Mouse (Mus musculus) left cerebral cortex, adult 11 months (tissue): Measurements from ENCODE around the gene Rrp36.

ENCODE experiments used
- DNase-seq: peaks from one replicate; pipeline ENCODE4 v3.0.0; 2022; ENCODE audit warnings: low spot score

The Rrp36 gene

GRCm38 (mm10) chr17:46673850-46674529 lies at the start of gene Rrp36:
Rrp36 (minus strand) TSS chr17:46674352.
- DNase-seq: peak; percentile 82

- no peak for DNase-seq
Observed at GRCm38 (mm10) chr17:46721077-46721476, 46.9 kb upstream of the Rrp36 start.

- no peak for DNase-seq
Observed at GRCm38 (mm10) chr17:46714756-46715481, 40.8 kb upstream of the Rrp36 start.

- DNase-seq: no peak
Observed at GRCm38 (mm10) chr17:46713849-46714248, 39.7 kb upstream of the Rrp36 start.

- DNase-seq: no peak
Observed at GRCm38 (mm10) chr17:46712442-46712841, 38.3 kb upstream of the Rrp36 start.

GRCm38 (mm10) chr17:46711612-46712271 lies 37.6 kb upstream of the Rrp36 start:
- DNase-seq: no peak

GRCm38 (mm10) chr17:46710959-46711597 lies 36.9 kb upstream of the Rrp36 start, which contains the start of gene Pex6:
Pex6 (plus strand) TSS chr17:46711463.
- DNase-seq: peak; percentile 86

- DNase-seq: no peak
Observed at GRCm38 (mm10) chr17:46706375-46707089, 32.4 kb upstream of the Rrp36 start.

- peak; percentile 94 for DNase-seq
Observed at GRCm38 (mm10) chr17:46704887-46705835, 31.0 kb upstream of the Rrp36 start, which contains the start of gene Ppp2r5d. Ppp2r5d (minus strand) TSS chr17:46705111.

- no peak for DNase-seq
Observed at GRCm38 (mm10) chr17:46703971-46704886, 30.1 kb upstream of the Rrp36 start.

GRCm38 (mm10) chr17:46702506-46702905 lies 28.4 kb upstream of the Rrp36 start:
- DNase-seq: no peak

- no peak for DNase-seq
Observed at GRCm38 (mm10) chr17:46702100-46702499, 27.9 kb upstream of the Rrp36 start.

GRCm38 (mm10) chr17:46701489-46701888 lies 27.3 kb upstream of the Rrp36 start:
- DNase-seq: no peak

GRCm38 (mm10) chr17:46699912-46700311 lies 25.8 kb upstream of the Rrp36 start:
- DNase-seq: no peak

- DNase-seq: no peak
Observed at GRCm38 (mm10) chr17:46699245-46699644, 25.1 kb upstream of the Rrp36 start.

GRCm38 (mm10) chr17:46698515-46698914 lies 24.4 kb upstream of the Rrp36 start:
- no peak for DNase-seq

GRCm38 (mm10) chr17:46694517-46695063 lies 20.4 kb upstream of the Rrp36 start:
- DNase-seq: no peak

- no peak for DNase-seq
Observed at GRCm38 (mm10) chr17:46691390-46691789, 17.2 kb upstream of the Rrp36 start.

- no peak for DNase-seq
Observed at GRCm38 (mm10) chr17:46690665-46691064, 16.5 kb upstream of the Rrp36 start.
